Mouse (Mus musculus): ENCODE measurements around the gene Rin2. TPM values are rescaled to one million over a fixed set of nuclear protein-coding genes. Genes with fewer than 3 reads are reported as not detected.
A peak's percentile ranks its signal among the peaks of the same experiment; 100 is the strongest.

The Rin2 gene
- polyA plus RNA-seq, 1 experiment from 2014 or later = 1.7 TPM

DNA sequence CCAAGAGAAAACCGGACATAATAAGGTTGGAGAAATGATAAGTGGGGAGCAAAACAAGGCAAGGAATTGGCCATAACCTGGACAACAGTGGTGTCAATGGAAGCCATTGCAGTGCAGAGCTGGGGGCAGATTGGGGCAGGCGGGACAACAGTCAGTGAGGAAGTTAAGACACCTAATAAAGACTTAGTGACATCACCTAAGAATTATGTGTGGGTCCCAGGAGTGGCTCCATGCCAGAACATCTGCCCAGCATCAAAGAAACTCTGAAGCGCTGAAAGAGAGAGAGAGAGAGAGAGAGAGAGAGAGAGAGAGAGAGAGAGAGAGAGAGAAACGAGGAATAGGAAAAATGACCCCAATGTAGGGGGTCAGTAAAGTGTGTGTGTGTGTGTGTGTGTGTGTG, 6.9 kb upstream of the Rin2 start:
- Histone ChIP-seq H3K4me1 (replicated peaks) (no peaks in the 10 kb centered on the region), H3K36me3 (no peaks in the 10 kb centered on the region), H3K27me3 (no peaks in the 10 kb centered on the region), H3K9ac (no peak overlapping the region), H3K4me3 (replicated peaks) (no peak overlapping the region), H3K4me2 (no peak overlapping the region), H3K27ac (no peak overlapping the region), H3K9me3 (replicated peaks) (no peaks in the 10 kb centered on the region)
- ATAC-seq (ENCODE audit: low read depth) (no peak), DNase-seq (no peak)
- 60% methylated on average over 4 of the region's 4 CpGs for WGBS (ENCODE audit: insufficient replicate concordance)

- H3K27me3 ChIP-seq = peaks cover 1% of the 10 kb centered on the region; the same call in 1 of the 2 replicates
- H3K27ac ChIP-seq = no peak overlapping the region
- no peaks in the 10 kb centered on the region for H3K36me3 ChIP-seq
- no peak overlapping the region for H3K9ac ChIP-seq
- DNase-seq (no peak), ATAC-seq (ENCODE audit: low read depth) (no peak)
- no peaks in the 10 kb centered on the region for H3K9me3 ChIP-seq (replicated peaks)
- H3K4me3 ChIP-seq (replicated peaks) = no peak overlapping the region
- no peaks in the 10 kb centered on the region for H3K4me1 ChIP-seq (replicated peaks)
- no peak overlapping the region for H3K4me2 ChIP-seq
- WGBS (ENCODE audit: insufficient replicate concordance) = 61% methylated on average over 4 of the region's 4 CpGs
Observed at GRCm38 (mm10) chr2:145670131-145670530, 4.9 kb upstream of the Rin2 start.

GRCm38 (mm10) chr2:145674496-145675141, 396 bp upstream of the Rin2 start:
- peak; percentile 5; the same call in 1 of the 2 replicates for ATAC-seq (ENCODE audit: low read depth)
- H3K36me3 ChIP-seq = no peaks in the 10 kb centered on the region
- H3K27ac ChIP-seq = no peak overlapping the region
- H3K9me3 ChIP-seq (replicated peaks) = no peaks in the 10 kb centered on the region
- H3K9ac ChIP-seq = peak overlapping the region; percentile 49
- peaks cover 12% of the 10 kb centered on the region; the same call in 1 of the 2 replicates for H3K27me3 ChIP-seq
- WGBS (ENCODE audit: insufficient replicate concordance) = 2% methylated on average over 23 of the region's 23 CpGs
- DNase-seq = no peak
- peak overlapping the region; percentile 78 for H3K4me2 ChIP-seq
- 0 out of 2 replicates have a peak, but pooled peaks cover 5% of the 10 kb centered on the region for H3K4me1 ChIP-seq (replicated peaks)
- peak overlapping the region; percentile 63 for H3K4me3 ChIP-seq (replicated peaks)

- 14% methylated on average over 27 of the region's 27 CpGs for WGBS (ENCODE audit: insufficient replicate concordance)
- H3K9ac ChIP-seq = peak overlapping the region; percentile 49; the same call in 1 of the 2 replicates
- H3K36me3 ChIP-seq = no peaks in the 10 kb centered on the region
- ATAC-seq (ENCODE audit: low read depth) = peak; percentile 30
- no peak for DNase-seq
- H3K27ac ChIP-seq = no peak overlapping the region; the same call in 1 of the 2 replicates
- H3K4me2 ChIP-seq = peak overlapping the region; percentile 78
- H3K4me1 ChIP-seq (replicated peaks) = 0 out of 2 replicates have a peak, but pooled peaks cover 5% of the 10 kb centered on the region
- H3K27me3 ChIP-seq = peaks cover 12% of the 10 kb centered on the region; the same call in 1 of the 2 replicates
- H3K4me3 ChIP-seq (replicated peaks) = peak overlapping the region; percentile 63
- no peaks in the 10 kb centered on the region for H3K9me3 ChIP-seq (replicated peaks)
Observed at GRCm38 (mm10) chr2:145675756-145676543, 935 bp downstream of the Rin2 start.

- no peaks in the 10 kb centered on the region for H3K36me3 ChIP-seq
- H3K27ac ChIP-seq = no peak overlapping the region
- no peak overlapping the region for H3K4me2 ChIP-seq
- H3K4me1 ChIP-seq (replicated peaks) = 0 out of 2 replicates have a peak, but pooled peaks cover 5% of the 10 kb centered on the region
- no peaks in the 10 kb centered on the region for H3K9me3 ChIP-seq (replicated peaks)
- no peak for ATAC-seq (ENCODE audit: low read depth)
- WGBS (ENCODE audit: insufficient replicate concordance) = 36% methylated on average over 3 of the region's 3 CpGs
- H3K9ac ChIP-seq = no peak overlapping the region
- no peak for DNase-seq
- H3K4me3 ChIP-seq (replicated peaks) = no peak overlapping the region
- peaks cover 12% of the 10 kb centered on the region; the same call in 1 of the 2 replicates for H3K27me3 ChIP-seq
Observed at GRCm38 (mm10) chr2:145676544-145676925, 1.5 kb downstream of the Rin2 start.

GRCm38 (mm10) chr2:145676936-145677335, 1.9 kb downstream of the Rin2 start:
- H3K9ac ChIP-seq = no peak overlapping the region
- no peaks in the 10 kb centered on the region for H3K9me3 ChIP-seq (replicated peaks)
- no peak overlapping the region for H3K4me2 ChIP-seq
- H3K4me1 ChIP-seq (replicated peaks) = 0 out of 2 replicates have a peak, but pooled peaks cover 5% of the 10 kb centered on the region
- H3K27me3 ChIP-seq = peaks cover 12% of the 10 kb centered on the region; the same call in 1 of the 2 replicates
- H3K27ac ChIP-seq = no peak overlapping the region
- 52% methylated on average over 2 of the region's 2 CpGs for WGBS (ENCODE audit: insufficient replicate concordance)
- ATAC-seq (ENCODE audit: low read depth) = no peak
- H3K36me3 ChIP-seq = no peaks in the 10 kb centered on the region
- no peak overlapping the region for H3K4me3 ChIP-seq (replicated peaks)
- DNase-seq = no peak

- 0 out of 2 replicates have a peak, but pooled peaks cover 5% of the 10 kb centered on the region for H3K4me1 ChIP-seq (replicated peaks)
- no peak overlapping the region for H3K4me3 ChIP-seq (replicated peaks)
- ATAC-seq (ENCODE audit: low read depth) (no peak), DNase-seq (no peak)
- no peak overlapping the region for H3K27ac ChIP-seq
- 71% methylated on average over 2 of the region's 2 CpGs for WGBS (ENCODE audit: insufficient replicate concordance)
- no peak overlapping the region for H3K9ac ChIP-seq
- H3K27me3 ChIP-seq = peaks cover 11% of the 10 kb centered on the region; the same call in 1 of the 2 replicates
- H3K36me3 ChIP-seq = no peaks in the 10 kb centered on the region
- H3K4me2 ChIP-seq = no peak overlapping the region
- H3K9me3 ChIP-seq (replicated peaks) = no peaks in the 10 kb centered on the region
Observed at GRCm38 (mm10) chr2:145680141-145680540, 5.1 kb downstream of the Rin2 start.

DNA sequence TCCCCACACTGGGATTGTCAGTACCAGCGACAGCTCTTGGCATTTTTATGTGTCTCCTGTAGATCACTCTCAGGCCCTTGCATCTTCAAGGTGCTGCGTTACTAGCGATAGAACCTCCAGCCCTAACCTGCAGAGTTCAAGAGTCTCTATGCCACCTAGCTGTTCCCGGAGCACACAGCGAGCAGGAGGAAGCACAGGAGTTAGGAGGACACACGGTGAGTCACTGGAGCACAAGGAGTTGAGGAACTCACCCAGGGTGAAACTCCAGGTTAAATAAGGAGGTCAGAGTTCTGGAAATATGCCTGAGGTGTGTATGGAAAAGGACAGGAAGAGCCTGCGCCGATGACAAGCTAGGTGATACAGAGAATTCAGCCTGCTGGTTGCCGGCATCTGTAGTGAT, 5.7 kb downstream of the Rin2 start:
- Histone ChIP-seq H3K27ac (no peak overlapping the region), H3K36me3 (no peaks in the 10 kb centered on the region), H3K4me3 (replicated peaks) (no peak overlapping the region), H3K4me2 (no peak overlapping the region), H3K9ac (no peak overlapping the region), H3K4me1 (replicated peaks) (0 out of 2 replicates have a peak, but pooled peaks cover 5% of the 10 kb centered on the region), H3K27me3 (peaks cover 6% of the 10 kb centered on the region; the same call in 1 of the 2 replicates), H3K9me3 (replicated peaks) (no peaks in the 10 kb centered on the region)
- DNase-seq (no peak), ATAC-seq (ENCODE audit: low read depth) (no peak)
- WGBS (ENCODE audit: insufficient replicate concordance) = 68% methylated on average over 9 of the region's 9 CpGs

DNA sequence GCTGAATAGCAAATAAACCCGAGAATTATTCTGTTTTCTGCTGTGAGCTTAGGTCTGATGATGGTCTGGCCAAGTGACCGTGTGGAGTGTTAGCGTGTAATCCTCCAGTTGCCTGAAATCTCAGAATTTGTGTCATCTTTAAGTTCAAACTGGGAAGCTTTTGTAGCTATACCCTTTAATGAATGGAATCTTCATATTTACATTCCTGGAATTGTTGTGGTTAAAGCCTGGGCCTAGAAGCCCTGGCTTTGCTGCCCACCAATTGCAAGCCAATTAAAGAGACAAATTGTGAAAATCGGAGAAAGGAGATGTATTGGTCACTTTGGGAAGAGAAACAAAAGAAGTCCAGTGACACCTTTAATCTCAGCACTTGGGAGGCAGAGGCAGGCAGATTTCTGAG, 6.6 kb downstream of the Rin2 start:
- no peaks in the 10 kb centered on the region for H3K4me1 ChIP-seq (replicated peaks)
- H3K4me2 ChIP-seq = no peak overlapping the region
- no peaks in the 10 kb centered on the region for H3K9me3 ChIP-seq (replicated peaks)
- H3K36me3 ChIP-seq = no peaks in the 10 kb centered on the region
- DNase-seq (no peak), ATAC-seq (ENCODE audit: low read depth) (no peak)
- H3K27me3 ChIP-seq = no peaks in the 10 kb centered on the region
- WGBS (ENCODE audit: insufficient replicate concordance) = 69% methylated on average over 4 of the region's 4 CpGs
- no peak overlapping the region for H3K4me3 ChIP-seq (replicated peaks)
- H3K9ac ChIP-seq = no peak overlapping the region
- H3K27ac ChIP-seq = no peak overlapping the region

DNA sequence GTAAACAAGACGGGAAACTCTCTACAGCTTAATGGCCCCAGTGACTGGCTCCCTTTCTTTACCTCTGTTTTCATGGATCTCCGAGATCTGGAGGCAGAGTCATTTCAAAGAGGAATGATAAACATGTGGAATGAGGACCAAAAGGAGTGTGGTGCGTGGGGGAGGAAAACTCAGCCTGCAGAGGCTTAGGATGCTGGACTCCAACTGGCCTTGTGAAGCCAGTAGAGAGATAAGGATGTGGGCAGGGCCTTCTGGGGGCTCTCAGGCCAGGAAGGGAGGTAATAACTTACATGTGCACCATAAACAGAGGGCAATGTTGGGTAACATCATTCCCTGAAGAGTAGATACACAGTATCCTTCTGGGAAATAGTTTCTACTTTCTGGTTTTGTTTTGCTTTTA, 7.9 kb downstream of the Rin2 start:
- Histone ChIP-seq H3K9me3 (replicated peaks) (no peaks in the 10 kb centered on the region), H3K27ac (no peak overlapping the region), H3K4me2 (no peak overlapping the region), H3K36me3 (no peaks in the 10 kb centered on the region), H3K4me3 (replicated peaks) (no peak overlapping the region), H3K4me1 (replicated peaks) (no peaks in the 10 kb centered on the region), H3K9ac (no peak overlapping the region), H3K27me3 (no peaks in the 10 kb centered on the region)
- WGBS (ENCODE audit: insufficient replicate concordance) = 45% methylated on average over 3 of the region's 3 CpGs
- DNase-seq = no peak
- no peak for ATAC-seq (ENCODE audit: low read depth)

DNA sequence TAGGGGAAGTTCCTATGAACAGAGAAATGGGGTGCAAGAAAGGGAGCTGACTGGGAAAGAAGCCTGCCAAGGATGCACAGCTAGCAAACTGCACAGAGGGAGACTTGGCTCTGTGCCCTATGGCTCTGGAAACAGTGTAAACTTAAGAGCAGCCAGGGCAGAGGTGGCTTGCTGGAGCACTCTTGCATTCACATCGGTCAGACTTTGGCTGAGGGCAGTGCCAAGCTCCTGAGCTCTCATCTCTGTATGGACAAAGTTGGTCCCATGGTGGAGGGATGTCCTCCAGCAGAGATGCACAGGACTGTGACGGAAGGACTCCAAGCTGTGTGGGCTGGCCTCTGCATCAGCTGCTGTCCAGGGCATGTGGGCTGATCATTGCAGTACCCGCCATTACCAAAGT, 8.5 kb downstream of the Rin2 start:
- DNase-seq = no peak
- Histone ChIP-seq H3K9me3 (replicated peaks) (no peaks in the 10 kb centered on the region), H3K27ac (no peak overlapping the region), H3K27me3 (no peaks in the 10 kb centered on the region), H3K9ac (no peak overlapping the region), H3K4me2 (no peak overlapping the region), H3K4me3 (replicated peaks) (no peak overlapping the region), H3K4me1 (replicated peaks) (no peaks in the 10 kb centered on the region), H3K36me3 (no peaks in the 10 kb centered on the region)
- 51% methylated on average over 3 of the region's 3 CpGs for WGBS (ENCODE audit: insufficient replicate concordance)
- ATAC-seq (ENCODE audit: low read depth) = no peak; the same call in 1 of the 2 replicates
